Mouse (Mus musculus): ENCODE results near the gene Abcb1b.

DNA sequence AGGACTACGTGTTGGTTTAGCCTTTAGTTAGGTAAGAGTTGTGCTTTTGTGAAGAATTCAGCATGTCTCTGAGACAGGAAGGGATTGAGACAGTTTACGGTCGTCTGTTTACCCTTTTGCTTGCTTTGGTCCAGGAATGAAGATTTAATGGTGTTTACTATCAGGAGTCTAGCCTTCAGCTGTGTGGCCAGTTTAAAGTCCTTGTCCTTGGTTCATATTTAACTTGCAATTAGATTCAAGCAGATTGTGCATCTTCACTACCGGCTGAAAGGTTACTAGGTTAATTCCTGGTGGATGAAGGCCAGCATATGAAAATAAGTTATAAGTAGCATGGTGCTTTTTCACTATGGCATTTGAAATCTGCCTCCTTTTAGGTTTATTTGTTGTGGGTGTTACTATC, 5.7 kb upstream of the Abcb1b start:
- TF ChIP-seq CTCF (IDR thresholded peaks at IDR 0.05; ENCODE audit: borderline replicate concordance, insufficient read depth, low read length) (no peak), POLR2A (IDR thresholded peaks at IDR 0.05; ENCODE audit: low read depth, low read length) (no peak)
